Mouse (Mus musculus): Measurements from ENCODE around the gene Zfx.
A peak's percentile ranks its signal among the peaks of the same experiment; 100 is the strongest.

The Zfx gene

GRCm38 (mm10) chrX:94123059-94123839, at the start of gene Zfx:
Gene Zfx (minus strand): TSS chrX:94123702.
- DNase-seq: peak; percentile 68

GRCm38 (mm10) chrX:94169348-94169747, 45.8 kb upstream of the Zfx start:
- DNase-seq: no peak

DNA sequence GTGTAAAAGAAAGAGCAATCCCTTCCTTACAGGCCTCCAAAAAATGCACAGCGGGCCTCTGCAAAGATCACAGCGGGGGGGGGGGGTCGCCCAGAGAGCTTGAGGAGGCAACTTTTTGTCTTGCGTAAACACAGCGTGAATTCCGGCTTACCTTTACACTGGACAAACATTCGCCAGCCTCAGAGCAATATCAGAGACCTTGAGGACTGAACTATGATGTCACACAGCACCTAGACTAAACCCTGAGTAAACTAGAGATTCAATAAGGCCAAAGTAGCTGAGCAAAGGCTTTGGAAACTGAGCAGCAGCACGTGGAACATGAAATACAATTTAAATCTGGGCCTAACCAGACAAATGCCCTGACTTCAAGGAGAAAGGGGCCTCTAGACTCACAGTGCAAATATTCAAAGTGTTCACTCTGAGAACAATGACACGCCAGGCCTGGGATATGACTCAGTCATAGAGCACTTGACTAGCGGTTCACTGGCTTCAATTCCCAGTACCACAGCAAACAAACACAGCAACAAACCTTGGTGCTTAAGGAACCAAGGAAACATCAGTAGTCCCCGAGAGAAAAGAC, 28.8 kb upstream of the Zfx start:
- no peak for DNase-seq

- no peak for DNase-seq
Observed at GRCm38 (mm10) chrX:94150471-94150870, 27.0 kb upstream of the Zfx start.

- no peak for DNase-seq
Observed at GRCm38 (mm10) chrX:94142004-94142771, 18.7 kb upstream of the Zfx start.

GRCm38 (mm10) chrX:94140080-94140479, 16.6 kb upstream of the Zfx start:
- no peak for DNase-seq

- DNase-seq: no peak
Observed at GRCm38 (mm10) chrX:94138256-94138655, 14.8 kb upstream of the Zfx start.

- no peak for DNase-seq
Observed at GRCm38 (mm10) chrX:94135084-94135483, 11.6 kb upstream of the Zfx start.

GRCm38 (mm10) chrX:94133551-94133950, 10.0 kb upstream of the Zfx start:
- DNase-seq: no peak

DNA sequence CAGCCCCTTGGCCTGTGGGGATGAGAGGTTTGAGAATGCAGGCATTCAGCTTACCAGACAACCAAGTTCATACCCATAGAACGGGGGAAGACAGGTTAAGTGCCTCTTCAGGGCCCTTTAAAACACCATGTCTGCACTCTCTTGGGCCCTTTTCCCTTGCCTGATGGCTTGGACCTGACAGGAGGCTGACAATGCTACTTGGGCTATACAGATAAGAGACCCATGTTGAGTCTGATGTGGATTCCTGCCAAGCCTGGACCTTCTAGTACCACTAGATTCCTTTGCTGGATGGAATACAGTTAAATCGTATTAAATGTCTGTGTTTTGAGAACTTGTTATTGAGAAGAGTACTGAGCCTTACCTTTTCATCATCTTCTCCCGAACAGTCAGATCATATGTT, 8.7 kb upstream of the Zfx start:
- no peak for DNase-seq

- DNase-seq: no peak
Observed at GRCm38 (mm10) chrX:94129712-94130111, 6.2 kb upstream of the Zfx start.

DNA sequence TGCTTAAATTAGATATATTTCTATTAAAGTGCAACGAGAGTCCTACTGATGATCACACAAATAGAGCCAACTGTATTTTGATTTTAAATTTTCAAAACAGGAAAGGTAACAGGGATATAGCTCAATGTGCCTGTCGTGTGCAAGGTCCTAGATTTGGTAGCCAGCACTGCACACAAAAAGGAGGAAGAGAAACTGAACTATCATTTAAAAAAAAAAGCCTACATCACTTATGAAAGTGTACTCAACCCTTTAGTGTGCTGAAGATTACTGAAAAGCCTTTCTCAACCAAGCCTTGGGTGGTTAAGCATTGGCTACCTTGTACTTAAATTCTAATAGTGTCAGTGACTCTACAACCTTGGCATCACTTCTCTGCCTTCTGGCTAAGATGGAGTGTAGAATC, 2.4 kb upstream of the Zfx start:
- DNase-seq: no peak

- peak; percentile 52 for DNase-seq
Observed at GRCm38 (mm10) chrX:94122709-94123058, 818 bp downstream of the Zfx start.

DNA sequence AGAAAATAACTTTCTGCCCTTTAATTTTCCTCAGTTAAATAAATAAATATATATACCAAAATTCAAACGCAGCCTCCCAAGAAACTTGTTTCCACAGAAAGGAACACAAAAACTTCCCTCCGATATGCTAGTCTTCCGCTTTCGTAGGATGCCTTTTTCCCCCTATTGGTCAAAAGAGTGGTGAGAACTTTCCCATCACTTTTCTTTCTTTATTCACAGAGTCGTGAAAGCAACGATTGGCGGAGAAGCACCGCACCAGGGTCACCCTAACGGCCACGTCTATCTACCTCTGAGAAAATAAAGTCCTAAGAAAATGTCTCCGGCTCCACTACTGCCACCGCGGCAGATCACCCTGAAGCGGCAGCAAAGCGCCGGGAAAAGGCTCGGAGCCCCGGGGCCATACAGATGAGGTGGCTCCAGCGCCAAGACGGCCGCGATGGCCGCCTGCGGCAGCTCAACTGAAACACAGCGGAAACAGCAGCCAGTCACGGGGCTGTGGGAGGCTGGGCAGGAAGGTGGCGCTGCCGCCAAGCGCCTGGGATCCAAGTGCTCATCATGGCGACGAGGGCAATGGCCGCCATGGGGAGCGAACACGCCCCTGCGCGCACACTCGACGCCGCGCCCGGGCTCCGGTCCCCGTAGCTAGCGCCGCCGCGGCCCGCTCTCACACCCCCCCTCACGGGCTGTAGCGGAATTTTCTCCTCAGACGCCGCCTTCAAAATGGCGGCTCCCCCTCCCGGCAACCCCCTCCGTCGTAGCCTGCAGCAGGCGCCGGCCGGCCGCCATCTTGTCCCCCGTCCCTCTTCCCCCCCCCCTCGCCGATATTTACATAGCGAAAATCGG, 1.4 kb downstream of the Zfx start:
- DNase-seq: peak; percentile 82

- no peak for DNase-seq
Observed at GRCm38 (mm10) chrX:94121161-94121856, 2.2 kb downstream of the Zfx start.

DNA sequence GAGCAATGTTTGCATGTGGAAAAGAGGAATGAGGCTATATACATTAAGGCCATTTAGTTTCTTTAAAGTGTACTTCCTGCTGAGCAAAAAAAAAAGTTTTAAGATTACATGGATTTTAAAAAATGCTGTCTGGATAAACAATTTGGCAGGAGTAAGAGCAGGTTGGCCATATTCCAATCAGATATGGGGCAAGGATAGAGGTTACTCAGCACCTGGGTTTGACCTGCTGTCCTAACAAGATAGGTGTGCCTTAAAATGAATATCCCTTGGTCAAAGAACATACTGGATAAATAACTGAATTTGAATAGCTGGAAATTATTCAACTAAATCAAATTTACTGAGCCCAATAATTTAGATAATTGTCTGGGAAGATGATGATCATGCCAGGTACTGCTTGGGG, 5.2 kb downstream of the Zfx start:
- no peak for DNase-seq

GRCm38 (mm10) chrX:94115882-94116281, 7.6 kb downstream of the Zfx start:
- DNase-seq: no peak

DNA sequence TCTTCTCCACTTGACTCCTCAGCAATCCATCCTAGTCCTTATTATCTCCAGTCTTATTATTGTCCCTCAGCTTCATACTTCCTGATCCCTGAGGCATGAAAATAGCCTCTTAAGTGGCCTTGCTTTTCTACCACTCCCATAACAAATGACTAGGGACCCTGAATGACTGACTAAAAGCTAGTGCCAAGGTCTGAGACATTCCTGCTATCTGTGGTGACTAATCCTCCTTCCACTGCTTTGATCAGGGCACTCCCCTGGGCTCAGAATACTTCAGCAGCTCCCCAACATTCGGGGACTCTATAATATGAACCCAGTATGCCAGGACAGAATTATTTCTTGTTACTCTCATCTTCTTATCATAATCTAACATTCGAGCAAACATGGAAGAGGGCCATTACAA, 17.5 kb downstream of the Zfx start:
- DNase-seq: no peak

DNA sequence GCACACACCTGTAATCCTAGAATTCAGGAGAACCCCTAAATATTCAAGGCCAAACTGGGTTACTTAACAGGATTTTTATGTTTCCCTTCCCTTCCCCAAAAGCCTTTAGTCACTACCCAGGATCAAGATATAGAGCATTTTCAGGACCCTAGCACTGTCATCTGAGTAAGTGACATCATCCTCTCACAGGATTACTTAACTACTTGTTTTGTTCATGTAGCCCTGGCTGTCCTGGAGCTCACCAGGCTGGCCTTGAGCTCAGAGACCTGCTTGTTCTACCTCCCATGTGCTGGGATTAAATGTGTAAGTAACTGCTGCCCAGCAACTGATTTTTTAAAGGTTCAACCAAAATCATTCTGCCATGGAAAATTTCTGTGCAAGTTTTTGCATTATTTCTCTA, 20.6 kb downstream of the Zfx start:
- no peak for DNase-seq

DNA sequence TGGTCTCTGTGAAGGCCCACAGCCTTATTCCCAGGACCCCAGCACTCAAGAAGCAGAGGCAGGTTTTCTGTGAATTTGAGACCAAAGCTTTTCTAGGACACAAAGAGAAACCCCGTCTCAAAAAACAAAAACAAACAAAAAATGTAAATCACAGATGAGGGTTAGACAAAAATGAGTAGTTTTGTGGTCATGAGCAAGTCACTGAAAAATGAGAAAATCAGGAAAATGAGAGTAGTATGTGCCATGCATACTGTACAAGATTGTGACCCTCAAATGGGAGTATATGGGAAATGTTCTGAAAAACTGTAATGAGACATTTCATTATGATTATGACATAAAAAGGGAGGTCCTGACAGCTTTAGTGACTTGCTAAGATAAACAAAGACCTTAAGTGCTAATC, 22.9 kb downstream of the Zfx start:
- DNase-seq: no peak

- no peak for DNase-seq
Observed at GRCm38 (mm10) chrX:94091001-94091400, 32.5 kb downstream of the Zfx start.

DNA sequence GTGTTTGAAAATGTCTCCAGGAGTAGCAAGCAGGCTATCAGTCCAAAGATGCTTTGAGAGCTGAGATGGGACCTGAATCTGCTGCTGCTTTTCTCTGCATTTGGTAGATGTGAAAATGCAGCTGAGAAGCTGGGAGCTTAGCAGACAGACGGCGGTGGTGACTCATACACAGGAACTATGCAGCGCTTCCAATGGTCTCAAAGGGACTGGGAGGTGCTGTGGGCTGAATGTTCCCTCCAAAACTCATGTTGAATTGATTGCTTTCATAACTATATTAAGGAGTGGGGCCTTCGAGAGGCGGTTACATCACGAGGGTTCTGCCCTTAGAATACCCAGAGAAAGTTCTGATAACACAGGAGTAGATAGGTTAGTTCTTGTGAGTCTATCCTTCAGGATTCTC, 62.3 kb downstream of the Zfx start:
- no peak for DNase-seq

DNA sequence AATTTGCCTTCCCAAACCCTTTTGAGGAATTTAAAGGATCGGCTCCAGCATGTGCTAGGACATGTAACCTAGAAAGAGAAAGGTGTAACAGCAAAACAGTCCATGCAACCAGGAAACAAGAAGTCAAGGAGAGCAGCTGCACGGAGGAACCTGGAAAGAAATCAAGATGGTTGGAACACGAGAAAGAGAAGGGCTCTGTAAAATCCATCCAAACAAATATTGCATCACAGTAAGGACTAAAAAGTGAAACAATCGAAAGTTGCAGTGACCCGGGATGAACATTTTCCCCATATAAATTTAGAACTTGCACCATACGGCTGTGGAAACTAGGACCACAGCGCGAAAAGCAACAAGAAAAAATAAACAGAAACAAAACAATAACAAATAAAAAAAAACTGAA, 62.8 kb downstream of the Zfx start:
- no peak for DNase-seq

Measured in cerebellum, adult 9-10 months (tissue).